Mouse (Mus musculus): ENCODE data around the gene Rgs6. TPM values are rescaled to one million over a fixed set of nuclear protein-coding genes. Genes with fewer than 3 reads are reported as not detected.

Gene Rgs6
- polyA plus RNA-seq, 1 experiment, result 0.57 TPM

- H3K4me3 ChIP-seq (ENCODE audit: low read depth, low read length), result no peak overlapping the region
- no peaks in the 10 kb centered on the region for H3K36me3 ChIP-seq (ENCODE audit: control insufficient read depth, insufficient read depth, low read length)
- no peak overlapping the region for H3K27ac ChIP-seq (ENCODE audit: insufficient read depth, low read depth, low read length)
- TF ChIP-seq POLR2A (IDR thresholded peaks at IDR 0.05; ENCODE audit: low read depth, low read length), result no peak
- no peak for TF ChIP-seq CTCF (IDR thresholded peaks at IDR 0.05; ENCODE audit: extremely low read depth, insufficient read length, insufficient replicate concordance, low read depth, low read length)
- WGBS, result 87% methylated on average over 2 of the region's 2 CpGs
- H3K27me3 ChIP-seq (ENCODE audit: control insufficient read depth, insufficient read depth, low read length), result no peaks in the 10 kb centered on the region
- H3K4me1 ChIP-seq (ENCODE audit: control insufficient read depth, insufficient read depth, insufficient read length, low read length), result 0 out of 2 replicates have a peak, but pooled peaks cover 2% of the 10 kb centered on the region
These were observed 489.4 kb downstream of the Rgs6 start for GRCm38 (mm10) chr12:83077486-83077885.

- 40% methylated on average over 3 of the region's 4 CpGs for WGBS
- H3K27me3 ChIP-seq (ENCODE audit: control insufficient read depth, insufficient read depth, low read length), result no peaks in the 10 kb centered on the region
- H3K36me3 ChIP-seq (ENCODE audit: control insufficient read depth, insufficient read depth, low read length), result no peaks in the 10 kb centered on the region
- H3K4me1 ChIP-seq (ENCODE audit: control insufficient read depth, insufficient read depth, insufficient read length, low read length), result peaks cover 5% of the 10 kb centered on the region; the same call in 1 of the 2 replicates
- H3K4me3 ChIP-seq (ENCODE audit: low read depth, low read length), result no peak overlapping the region
- TF ChIP-seq POLR2A (IDR thresholded peaks at IDR 0.05; ENCODE audit: low read depth, low read length) (no peak), CTCF (IDR thresholded peaks at IDR 0.05; ENCODE audit: extremely low read depth, insufficient read length, insufficient replicate concordance, low read depth, low read length) (no peak)
- H3K27ac ChIP-seq (ENCODE audit: insufficient read depth, low read depth, low read length), result no peak overlapping the region
These were observed 495.3 kb downstream of the Rgs6 start for GRCm38 (mm10) chr12:83083427-83083826.

- Histone ChIP-seq H3K27ac (ENCODE audit: insufficient read depth, low read depth, low read length) (no peak overlapping the region), H3K4me1 (ENCODE audit: control insufficient read depth, insufficient read depth, insufficient read length, low read length) (peaks cover 5% of the 10 kb centered on the region; the same call in 1 of the 2 replicates), H3K4me3 (ENCODE audit: low read depth, low read length) (no peak overlapping the region), H3K27me3 (ENCODE audit: control insufficient read depth, insufficient read depth, low read length) (no peaks in the 10 kb centered on the region), H3K36me3 (ENCODE audit: control insufficient read depth, insufficient read depth, low read length) (no peaks in the 10 kb centered on the region)
- 90% methylated on average over 5 of the region's 5 CpGs for WGBS
- TF ChIP-seq CTCF (IDR thresholded peaks at IDR 0.05; ENCODE audit: extremely low read depth, insufficient read length, insufficient replicate concordance, low read depth, low read length) (no peak), POLR2A (IDR thresholded peaks at IDR 0.05; ENCODE audit: low read depth, low read length) (no peak)
These were observed 496.5 kb downstream of the Rgs6 start for GRCm38 (mm10) chr12:83084614-83085013.

GRCm38 (mm10) chr12:83087010-83087409 lies 498.9 kb downstream of the Rgs6 start:
- no peak overlapping the region for H3K27ac ChIP-seq (ENCODE audit: insufficient read depth, low read depth, low read length)
- WGBS, result 72% methylated on average over 4 of the region's 4 CpGs
- no peak for TF ChIP-seq POLR2A (IDR thresholded peaks at IDR 0.05; ENCODE audit: low read depth, low read length)
- no peak for TF ChIP-seq CTCF (IDR thresholded peaks at IDR 0.05; ENCODE audit: extremely low read depth, insufficient read length, insufficient replicate concordance, low read depth, low read length)

GRCm38 (mm10) chr12:83087555-83087954 lies 499.5 kb downstream of the Rgs6 start:
- TF ChIP-seq CTCF (IDR thresholded peaks at IDR 0.05; ENCODE audit: extremely low read depth, insufficient read length, insufficient replicate concordance, low read depth, low read length) (no peak), POLR2A (IDR thresholded peaks at IDR 0.05; ENCODE audit: low read depth, low read length) (no peak)
- H3K27ac ChIP-seq (ENCODE audit: insufficient read depth, low read depth, low read length), result no peak overlapping the region
- H3K4me1 ChIP-seq (ENCODE audit: control insufficient read depth, insufficient read depth, insufficient read length, low read length), result peaks cover 5% of the 10 kb centered on the region; the same call in 1 of the 2 replicates
- H3K27me3 ChIP-seq (ENCODE audit: control insufficient read depth, insufficient read depth, low read length), result no peaks in the 10 kb centered on the region
- 20% methylated on average over 7 of the region's 7 CpGs for WGBS
- H3K36me3 ChIP-seq (ENCODE audit: control insufficient read depth, insufficient read depth, low read length), result no peaks in the 10 kb centered on the region
- no peak overlapping the region for H3K4me3 ChIP-seq (ENCODE audit: low read depth, low read length)

More at GRCm38 (mm10) chr12:83087010-83087409, 498.9 kb downstream of the Rgs6 start:
- Histone ChIP-seq H3K4me1 (ENCODE audit: control insufficient read depth, insufficient read depth, insufficient read length, low read length) (peaks cover 5% of the 10 kb centered on the region; the same call in 1 of the 2 replicates), H3K36me3 (ENCODE audit: control insufficient read depth, insufficient read depth, low read length) (no peaks in the 10 kb centered on the region), H3K27me3 (ENCODE audit: control insufficient read depth, insufficient read depth, low read length) (no peaks in the 10 kb centered on the region), H3K4me3 (ENCODE audit: low read depth, low read length) (no peak overlapping the region)

GRCm38 (mm10) chr12:83092001-83092400 lies 503.9 kb downstream of the Rgs6 start:
- WGBS, result 84% methylated on average over 7 of the region's 7 CpGs
- H3K4me1 ChIP-seq (ENCODE audit: control insufficient read depth, insufficient read depth, insufficient read length, low read length), result peaks cover 5% of the 10 kb centered on the region; the same call in 1 of the 2 replicates
- TF ChIP-seq CTCF (IDR thresholded peaks at IDR 0.05; ENCODE audit: extremely low read depth, insufficient read length, insufficient replicate concordance, low read depth, low read length) (no peak), POLR2A (IDR thresholded peaks at IDR 0.05; ENCODE audit: low read depth, low read length) (no peak)
- no peak overlapping the region for H3K4me3 ChIP-seq (ENCODE audit: low read depth, low read length)
- no peaks in the 10 kb centered on the region for H3K36me3 ChIP-seq (ENCODE audit: control insufficient read depth, insufficient read depth, low read length)
- H3K27me3 ChIP-seq (ENCODE audit: control insufficient read depth, insufficient read depth, low read length), result no peaks in the 10 kb centered on the region
- H3K27ac ChIP-seq (ENCODE audit: insufficient read depth, low read depth, low read length), result no peak overlapping the region

- H3K36me3 ChIP-seq (ENCODE audit: control insufficient read depth, insufficient read depth, low read length), result no peaks in the 10 kb centered on the region
- no peaks in the 10 kb centered on the region for H3K27me3 ChIP-seq (ENCODE audit: control insufficient read depth, insufficient read depth, low read length)
- no peak overlapping the region for H3K27ac ChIP-seq (ENCODE audit: insufficient read depth, low read depth, low read length)
- WGBS, result 60% methylated on average over 1 of the region's 1 CpGs
- TF ChIP-seq CTCF (IDR thresholded peaks at IDR 0.05; ENCODE audit: extremely low read depth, insufficient read length, insufficient replicate concordance, low read depth, low read length) (no peak), POLR2A (IDR thresholded peaks at IDR 0.05; ENCODE audit: low read depth, low read length) (no peak)
- no peaks in the 10 kb centered on the region for H3K4me1 ChIP-seq (ENCODE audit: control insufficient read depth, insufficient read depth, insufficient read length, low read length)
- H3K4me3 ChIP-seq (ENCODE audit: low read depth, low read length), result no peak overlapping the region
These were observed 509.7 kb downstream of the Rgs6 start for GRCm38 (mm10) chr12:83097787-83098186.

All from small intestine, adult 2 months (tissue).